Mouse (Mus musculus) adipocyte (in vitro differentiated cells): ENCODE measurements around the gene Ncoa3.

Source experiments
- DNase-seq: peaks from one replicate; pipeline ENCODE4 v3.0.0-alpha.2; 2016; ENCODE audit warnings: low spot score

Ncoa3 gene

DNA sequence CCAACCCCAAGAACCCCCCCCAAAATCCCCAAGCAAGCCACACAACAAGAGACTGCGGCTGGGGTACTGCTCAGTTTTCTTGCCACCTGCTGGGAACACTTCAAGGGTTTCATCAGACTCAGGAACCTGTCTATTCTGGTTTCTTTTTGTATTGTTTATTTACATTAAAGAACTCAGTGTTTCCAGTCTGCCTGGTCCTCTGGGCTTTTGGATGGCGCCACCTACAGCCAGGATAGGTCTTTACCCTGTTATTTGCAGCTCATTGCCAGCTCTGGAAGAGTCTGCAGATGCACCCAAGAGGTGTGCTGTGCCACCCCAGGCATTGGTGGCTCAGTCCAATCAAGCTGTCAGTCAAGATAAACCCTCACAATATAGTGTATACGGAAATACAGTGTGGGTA lies 43.3 kb downstream of the Ncoa3 start:
- peak; percentile 84 for DNase-seq

DNA sequence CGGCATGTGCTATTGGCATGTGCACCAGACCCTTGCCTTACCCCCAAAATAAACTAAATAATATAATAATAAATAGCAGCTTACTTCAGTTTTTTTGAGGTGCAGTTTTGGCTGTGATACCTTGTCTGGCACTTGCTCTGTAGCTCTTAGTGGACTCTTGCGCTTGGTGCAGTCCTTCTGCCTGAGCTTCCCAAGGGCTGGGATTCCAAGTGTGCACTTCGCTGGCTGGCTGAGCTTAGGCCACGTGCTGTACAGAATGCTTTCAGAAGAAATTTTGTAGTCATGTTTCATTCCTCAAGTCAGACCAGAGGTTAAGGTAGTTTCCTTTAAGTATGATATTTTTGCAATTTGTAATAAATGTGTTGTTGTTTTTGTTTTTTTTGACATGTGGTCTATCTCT lies 47.2 kb downstream of the Ncoa3 start:
- no peak for DNase-seq

DNA sequence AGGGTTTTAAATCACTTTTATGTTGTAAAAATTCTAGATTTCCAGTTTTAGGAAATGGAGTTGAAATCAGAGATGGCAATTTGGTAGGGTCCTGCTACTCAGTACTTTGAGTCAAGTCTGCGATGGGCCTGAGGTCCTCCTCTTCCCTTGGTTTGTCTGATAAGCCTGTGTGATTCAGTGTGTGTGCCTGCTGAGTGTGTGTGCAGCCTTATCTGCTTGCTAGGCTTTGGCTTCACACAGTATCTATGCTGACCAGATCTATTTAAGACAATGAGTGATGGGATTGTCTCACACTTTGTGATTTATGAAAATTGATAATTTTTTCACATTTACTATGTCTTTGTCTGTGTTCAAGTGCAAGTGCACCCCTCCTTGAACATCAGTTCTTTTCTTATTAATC lies 50.1 kb downstream of the Ncoa3 start:
- DNase-seq: no peak

DNA sequence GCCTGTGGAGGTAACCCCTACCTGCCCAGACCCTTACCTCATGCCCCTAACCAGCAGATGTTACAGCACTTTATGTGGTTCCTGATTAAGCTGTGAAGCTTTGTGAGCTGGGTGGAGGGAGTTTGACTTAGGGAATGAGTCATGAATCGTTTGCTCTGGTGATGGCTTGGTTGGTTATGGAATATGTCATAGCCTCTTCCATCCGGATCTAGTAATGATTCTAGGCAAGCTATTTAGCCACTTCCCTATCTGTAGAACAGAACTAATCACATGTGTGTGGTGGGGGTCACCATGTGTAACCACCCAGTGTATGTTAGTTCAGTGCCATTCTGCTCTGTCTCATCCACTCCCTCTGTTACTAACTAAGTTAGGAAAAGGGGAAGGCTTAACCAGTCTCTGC lies 52.6 kb downstream of the Ncoa3 start:
- no peak for DNase-seq

DNA sequence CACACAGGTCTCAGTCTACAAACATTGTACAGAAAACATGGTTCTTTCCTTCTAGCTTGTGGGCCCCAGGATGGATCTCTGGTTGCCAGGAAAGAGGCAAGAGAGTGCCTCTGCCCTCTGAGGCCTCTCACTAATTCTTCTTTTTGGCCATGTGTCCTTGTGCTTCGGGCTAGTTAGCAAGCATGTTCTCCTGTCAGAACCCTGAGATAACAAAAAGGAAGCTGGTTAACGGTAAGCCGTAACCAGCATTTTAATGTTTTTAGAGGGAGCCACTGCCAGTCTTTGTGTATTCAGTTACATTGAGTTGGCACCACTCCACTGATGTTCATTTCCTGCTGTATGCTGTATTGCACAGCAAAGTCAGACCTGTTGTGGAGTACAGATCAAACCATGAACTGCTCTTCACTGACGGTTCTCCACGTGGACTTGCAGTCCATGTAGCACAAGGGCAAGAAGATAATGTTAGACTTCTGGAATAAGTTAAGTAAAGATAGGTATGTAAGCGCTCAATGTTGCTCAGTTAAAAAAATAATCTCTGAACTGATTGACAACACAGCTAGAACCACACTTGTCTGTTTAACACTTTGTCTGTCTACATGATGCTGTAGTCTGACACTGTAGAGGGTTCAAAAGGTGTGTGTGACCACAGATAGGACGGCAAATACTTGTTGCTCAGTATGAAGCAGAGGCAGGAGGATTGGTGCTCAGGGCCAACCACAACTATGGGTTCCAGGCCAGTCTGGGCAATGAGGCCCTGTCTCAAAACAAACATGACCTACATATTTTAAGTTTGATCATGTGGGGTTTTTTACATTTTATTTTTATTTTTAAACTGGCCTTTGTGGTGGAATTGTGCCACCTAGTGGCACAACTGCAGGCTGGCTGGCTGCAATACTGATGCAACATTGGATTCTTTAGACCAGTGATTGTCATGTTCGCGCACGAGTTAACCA lies 53.4 kb downstream of the Ncoa3 start:
- peak; percentile 71 for DNase-seq

DNA sequence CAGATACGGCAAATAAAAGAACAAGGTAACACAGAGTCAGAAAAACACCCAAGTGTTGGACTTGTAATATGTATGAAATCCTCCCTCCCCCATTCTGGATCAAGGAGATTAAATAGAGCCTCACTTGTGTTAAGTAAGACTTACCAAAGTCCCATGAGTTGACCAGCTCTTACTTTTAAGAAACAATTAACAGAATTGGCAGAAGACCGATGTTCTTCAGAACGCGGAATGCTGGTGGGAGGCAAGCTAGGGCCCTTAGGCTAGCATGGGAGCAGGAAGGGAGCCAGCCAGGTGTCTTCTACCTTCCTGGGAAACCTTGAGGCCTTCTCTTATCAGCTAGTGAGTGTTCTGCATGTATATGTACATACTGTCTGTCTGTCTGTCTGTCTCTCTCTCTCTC lies 55.5 kb downstream of the Ncoa3 start:
- no peak for DNase-seq

DNA sequence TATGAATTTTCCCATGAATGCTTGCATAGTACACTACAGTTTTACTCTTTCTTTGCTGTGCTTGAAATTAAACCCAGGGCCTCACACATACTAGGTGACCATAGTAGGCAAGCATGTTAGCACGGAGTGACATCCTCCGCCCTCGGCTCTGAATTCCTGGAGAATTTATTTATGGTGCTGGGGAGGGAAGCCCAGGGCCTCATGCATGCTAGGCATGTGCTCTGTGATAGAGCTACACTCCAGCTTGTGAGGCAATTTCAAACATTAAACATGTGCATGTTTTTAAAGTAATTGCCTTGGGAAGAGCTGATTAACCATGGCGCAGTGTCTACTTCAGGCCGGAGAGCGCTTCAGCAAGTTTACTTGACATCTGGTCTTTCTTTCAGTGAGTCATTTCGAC lies 56.4 kb downstream of the Ncoa3 start:
- DNase-seq: no peak

DNA sequence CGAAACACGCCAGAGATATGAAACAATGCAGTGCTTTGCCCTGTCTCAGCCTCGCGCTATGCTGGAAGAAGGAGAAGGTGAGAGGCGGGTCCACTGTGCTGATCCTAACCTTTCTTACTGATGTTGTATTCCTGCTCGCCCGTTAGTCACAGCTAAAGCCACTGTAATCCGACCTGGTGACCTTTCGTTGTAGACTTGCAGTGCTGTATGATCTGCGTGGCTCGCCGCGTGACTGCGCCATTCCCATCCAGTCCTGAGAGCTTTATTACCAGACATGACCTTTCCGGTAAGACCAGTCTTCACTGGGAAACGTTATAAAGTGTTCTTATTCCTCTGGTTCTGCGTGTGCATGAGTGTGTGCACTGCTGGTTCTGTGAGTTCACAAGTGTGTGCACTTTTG lies 59.0 kb downstream of the Ncoa3 start:
- no peak for DNase-seq

DNA sequence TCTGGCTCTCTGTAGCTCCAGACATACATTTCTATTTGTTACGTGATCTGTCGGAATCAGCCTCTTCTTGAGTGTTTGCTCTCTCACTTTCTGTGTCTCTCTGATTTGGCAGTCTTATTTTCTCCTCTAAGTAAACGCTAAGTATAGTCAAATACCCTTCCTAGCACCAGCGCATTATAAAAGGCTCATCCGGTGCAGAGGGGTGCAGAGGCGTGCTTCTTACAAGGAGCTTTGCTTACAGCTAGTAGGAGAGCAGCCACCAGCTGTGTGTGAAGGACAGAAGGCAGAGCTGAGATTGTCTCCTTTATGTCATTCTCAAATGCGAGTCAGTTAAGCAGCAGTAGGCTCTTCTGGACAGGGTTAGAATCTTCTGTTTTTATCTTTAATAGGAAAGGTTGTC lies 59.5 kb downstream of the Ncoa3 start:
- no peak for DNase-seq

DNA sequence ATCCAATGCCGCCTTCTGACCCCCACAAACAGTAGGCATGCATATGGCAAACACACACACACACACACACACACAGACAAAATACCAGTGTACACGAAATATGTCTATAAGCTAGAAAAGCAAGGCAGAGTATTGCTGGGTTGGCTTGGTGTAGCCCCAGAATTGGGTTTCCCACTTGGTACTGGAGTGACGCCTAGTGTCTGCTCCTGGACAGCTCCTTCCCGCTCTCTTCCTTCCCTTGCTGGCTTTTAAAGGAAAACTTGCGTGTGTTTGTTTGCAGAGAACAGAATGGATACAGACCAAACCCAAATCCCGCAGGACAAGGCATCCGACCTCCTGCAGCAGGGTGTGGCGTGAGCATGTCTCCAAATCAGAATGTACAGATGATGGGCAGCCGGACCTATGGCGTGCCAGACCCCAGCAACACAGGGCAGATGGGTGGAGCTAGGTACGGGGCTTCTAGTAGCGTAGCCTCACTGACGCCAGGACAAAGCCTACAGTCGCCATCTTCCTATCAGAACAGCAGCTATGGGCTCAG lies 61.6 kb downstream of the Ncoa3 start:
- DNase-seq: no peak

DNA sequence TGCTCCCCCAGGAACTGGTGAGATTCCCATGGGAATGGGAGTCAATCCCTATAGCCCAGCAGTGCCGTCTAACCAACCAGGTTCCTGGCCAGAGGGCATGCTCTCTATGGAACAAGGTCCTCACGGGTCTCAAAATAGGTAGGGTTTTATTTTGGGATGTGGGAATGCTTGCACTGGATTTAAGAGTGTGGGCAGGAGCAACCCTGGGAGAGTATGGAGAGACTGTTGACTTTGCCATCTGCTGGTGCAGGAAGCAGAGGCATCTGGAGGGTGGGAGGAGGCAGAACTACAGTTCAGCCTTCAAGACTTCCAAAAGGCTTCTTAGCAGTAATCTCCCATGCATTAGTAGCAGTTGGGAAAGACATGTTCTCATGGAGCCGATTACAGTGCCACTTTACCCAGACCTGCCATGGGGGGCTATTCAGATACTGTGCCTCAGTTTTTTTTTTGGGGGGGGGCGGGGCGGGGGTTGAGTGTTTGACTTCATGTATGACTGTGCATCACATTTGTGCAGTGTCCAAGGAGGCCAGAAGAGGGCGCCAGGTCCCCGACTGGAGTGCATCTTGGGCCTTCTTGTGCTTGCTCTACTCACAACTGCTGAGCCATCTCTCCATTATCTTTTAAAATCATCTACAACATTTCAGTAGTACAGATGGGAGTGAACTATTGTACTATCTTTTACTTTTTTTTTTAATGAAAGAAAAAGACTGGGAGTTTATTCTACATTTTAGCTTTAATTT lies 67.4 kb downstream of the Ncoa3 start:
- DNase-seq: peak; percentile 27

DNA sequence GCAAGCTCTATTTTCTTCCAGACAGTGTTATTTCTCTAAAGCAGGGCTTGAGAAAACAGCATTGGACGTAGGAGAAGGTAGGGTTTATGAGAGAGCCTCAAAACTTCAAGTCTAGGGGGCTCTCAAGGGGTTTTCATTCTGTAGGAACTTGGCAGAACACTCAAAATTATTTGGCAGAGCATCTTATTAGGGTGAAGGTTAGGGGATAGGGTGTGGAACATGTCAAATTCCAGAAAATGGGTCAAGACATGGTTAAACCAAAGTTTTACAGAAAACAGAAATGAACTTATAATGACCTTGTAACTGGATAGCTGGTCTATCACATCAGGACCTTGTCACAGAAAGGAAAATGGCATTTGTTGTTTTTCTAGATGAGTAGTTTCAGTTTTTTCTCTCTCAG lies 69.6 kb downstream of the Ncoa3 start:
- peak; percentile 35 for DNase-seq

DNA sequence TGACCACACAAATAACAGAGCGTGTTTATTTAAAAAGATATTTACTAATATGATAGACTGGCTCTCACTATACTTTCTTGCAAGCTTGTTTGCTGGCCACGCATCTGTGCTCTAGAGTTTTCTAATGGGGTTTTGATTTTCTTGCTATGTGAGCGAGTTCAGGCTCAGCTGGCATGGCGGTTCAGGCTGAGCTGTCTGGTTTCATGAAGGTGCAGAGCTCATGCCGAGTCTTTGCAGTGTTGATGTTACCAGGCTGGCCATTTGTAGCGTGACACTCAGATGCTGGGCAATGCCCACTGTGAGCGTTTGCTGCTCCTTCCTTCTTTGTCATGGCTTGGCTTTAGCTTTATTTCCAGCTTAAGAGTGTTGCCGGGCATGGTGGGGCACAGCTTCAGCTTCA lies 70.0 kb downstream of the Ncoa3 start:
- no peak for DNase-seq

DNA sequence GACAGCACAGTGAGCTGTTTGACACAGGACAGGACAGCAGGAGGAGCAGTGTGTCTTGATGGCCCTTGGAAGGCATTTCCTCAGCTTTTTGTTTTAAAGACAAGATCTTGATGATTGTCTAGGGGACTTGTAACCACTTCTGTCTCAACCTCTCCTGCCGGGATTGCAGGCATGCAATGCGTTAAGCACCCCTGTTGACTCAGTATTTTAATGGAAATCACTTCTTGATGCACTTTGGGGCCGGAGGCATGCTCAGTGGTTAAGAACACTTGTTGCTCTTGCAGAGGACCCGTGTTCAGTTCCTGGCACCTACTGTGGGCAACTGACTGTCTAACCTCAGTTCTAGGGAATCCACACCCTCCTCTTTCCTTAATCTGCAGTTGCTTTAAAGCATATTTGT lies 74.0 kb downstream of the Ncoa3 start:
- no peak for DNase-seq

DNA sequence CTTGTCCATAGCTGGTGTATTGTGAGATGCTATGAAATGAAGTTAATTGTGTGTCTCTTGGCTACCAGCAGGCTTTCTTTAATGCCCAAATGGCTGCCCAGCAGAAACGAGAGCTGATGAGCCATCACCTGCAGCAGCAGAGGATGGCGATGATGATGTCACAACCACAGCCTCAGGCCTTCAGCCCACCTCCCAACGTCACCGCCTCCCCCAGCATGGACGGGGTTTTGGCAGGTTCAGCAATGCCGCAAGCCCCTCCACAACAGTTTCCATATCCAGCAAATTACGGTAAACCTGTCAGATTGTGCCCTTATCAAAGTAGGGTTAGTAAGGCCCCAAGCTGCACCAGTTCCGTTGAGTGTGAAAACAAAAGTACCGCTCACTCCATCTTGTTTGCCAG lies 75.8 kb downstream of the Ncoa3 start:
- DNase-seq: no peak

DNA sequence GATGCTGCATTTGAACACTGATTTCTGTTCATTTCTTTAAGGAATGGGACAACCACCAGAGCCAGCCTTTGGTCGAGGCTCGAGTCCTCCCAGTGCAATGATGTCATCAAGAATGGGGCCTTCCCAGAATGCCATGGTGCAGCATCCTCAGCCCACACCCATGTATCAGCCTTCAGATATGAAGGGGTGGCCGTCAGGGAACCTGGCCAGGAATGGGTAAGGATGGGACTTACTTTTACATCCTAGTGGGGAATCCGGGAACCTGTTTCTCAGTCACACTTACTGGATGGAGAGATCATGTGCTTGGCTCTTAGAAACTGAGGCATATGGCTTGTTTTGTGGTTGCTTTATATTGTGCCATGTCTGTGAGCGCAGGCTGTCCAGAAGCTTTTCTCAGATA lies 76.7 kb downstream of the Ncoa3 start:
- no peak for DNase-seq

DNA sequence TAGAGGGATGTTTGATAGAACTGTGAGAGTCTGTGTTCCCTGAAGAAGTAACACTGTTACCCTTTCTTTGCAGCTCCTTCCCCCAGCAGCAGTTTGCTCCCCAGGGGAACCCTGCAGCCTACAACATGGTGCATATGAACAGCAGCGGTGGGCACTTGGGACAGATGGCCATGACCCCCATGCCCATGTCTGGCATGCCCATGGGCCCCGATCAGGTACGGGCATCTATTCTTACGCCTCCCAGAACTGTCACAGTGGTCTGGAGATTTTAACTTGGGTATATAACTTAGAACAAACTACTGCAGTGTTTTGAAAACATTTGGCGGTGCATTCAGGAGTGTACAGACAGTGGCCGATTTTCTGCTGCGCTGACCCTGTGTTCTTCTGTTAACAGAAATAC lies 77.3 kb downstream of the Ncoa3 start:
- DNase-seq: no peak

DNA sequence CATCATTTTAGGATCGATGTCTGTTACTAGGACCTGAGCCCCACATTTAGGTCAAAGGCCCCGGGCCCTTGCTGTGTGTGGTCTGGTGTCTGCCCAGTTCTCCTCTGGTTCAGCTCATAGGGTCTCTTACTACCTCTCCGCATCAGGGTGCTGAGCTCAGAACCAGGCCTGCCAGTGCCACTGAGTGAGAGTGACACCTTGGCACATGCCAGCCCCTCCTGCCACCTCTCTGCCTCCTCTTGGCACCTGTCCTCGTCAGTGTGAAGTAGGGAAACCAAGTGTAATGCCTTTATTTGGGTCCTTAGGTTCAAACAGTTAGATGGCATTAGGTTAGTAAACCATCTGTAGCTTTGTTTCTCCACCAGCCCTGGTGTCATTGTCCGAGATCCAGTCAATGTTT lies 79.0 kb downstream of the Ncoa3 start:
- DNase-seq: no peak

DNA sequence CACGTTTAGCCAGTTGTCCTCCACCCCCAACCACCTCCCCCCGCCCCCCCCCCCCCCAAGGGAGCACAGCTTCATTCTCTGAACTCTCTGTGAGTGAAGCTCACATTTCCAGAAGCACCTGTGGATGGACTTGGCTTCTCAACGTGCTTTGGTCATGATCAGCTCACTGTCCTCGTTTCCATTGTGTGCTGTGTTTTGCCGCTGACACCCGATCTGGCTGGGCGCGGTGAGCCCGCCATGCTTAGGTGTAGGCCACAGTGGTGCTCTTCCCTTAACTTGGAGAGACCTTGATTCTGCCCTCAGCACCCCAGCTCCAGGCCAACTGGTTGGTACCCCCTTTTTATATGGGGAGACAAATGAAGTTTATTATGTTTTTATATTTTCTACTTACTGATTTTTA lies 79.5 kb downstream of the Ncoa3 start:
- no peak for DNase-seq

DNA sequence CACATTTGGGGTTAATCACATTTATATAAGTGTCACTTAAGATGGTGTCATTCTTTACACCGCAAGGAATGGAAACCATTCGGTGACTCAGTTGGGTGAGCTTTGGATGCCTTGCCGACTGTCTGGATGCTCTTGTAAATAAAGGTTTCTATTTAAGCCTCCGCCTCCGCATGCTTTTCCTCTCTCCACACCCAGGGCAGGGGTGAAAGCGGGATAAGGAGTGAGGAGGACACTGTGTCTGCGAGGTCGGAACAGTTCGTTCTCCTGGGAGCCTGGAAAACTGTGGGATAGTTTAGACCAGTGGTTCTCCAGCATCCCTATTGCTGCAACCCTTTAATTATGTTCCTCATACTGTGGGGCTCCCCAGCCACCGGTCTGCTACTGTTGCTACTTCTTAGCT lies 80.6 kb downstream of the Ncoa3 start:
- no peak for DNase-seq

DNA sequence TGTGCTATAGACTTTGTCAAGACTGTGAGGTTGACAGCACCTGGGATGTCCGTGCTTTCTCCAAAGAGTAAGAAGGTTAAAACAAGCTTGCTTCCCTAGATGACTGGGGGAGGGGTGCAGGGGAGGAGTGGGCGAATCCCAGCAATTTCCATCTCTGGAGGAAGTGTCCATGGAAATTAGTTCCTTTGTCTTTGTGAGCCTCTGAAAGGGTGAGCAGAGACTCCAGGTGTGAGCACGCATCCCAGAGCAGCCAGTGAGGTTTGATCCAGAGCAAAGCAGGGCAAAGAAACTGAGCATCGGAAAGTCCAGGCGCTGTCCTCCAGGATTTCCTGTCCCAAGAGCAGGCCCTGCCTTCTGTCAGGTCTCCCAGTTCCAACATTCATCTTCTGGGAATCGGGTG lies 81.9 kb downstream of the Ncoa3 start:
- no peak for DNase-seq

DNA sequence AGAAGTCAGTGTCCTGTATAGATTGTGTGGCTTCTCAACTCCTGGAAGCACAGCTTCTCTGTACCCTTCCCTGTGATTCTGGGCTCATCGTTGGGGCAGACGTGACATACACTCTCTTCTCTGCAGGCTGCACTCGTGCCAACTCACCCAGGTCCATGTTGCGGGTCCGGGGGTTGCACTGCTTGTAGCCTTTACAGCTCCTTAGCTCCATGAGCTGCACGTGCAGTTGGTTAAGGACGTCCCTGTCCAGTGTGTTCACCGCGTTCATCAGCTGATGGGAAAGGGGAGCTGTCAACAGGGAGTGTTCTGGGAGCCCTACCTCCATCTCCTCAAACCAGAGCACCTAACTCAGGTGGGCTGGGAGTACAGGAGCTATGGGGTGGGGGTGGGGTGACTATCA lies 84.9 kb downstream of the Ncoa3 start:
- DNase-seq: no peak

DNA sequence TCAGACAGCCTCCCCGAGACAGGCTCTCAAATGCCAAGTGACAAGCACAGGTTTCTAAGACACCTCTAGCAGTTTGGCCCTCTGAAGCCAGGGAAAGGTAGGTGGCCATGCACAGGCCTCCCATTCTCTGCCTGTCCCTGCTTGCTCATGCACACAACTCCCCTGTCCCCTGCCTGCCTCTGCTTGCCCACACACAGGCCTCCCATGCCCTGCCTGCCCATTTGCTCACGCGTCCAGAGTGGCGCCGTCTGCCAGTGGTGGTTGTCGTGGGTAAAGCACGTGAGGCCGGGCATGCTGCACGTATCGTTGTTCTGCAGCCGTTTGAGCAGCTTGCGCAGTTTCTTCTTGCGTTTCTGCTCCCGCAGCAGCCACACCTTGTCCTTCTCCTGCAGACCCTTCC lies 86.8 kb downstream of the Ncoa3 start:
- no peak for DNase-seq
